Mouse (Mus musculus) forebrain, embryonic 13.5 days (tissue): ENCODE measurements at regions not wholly inside any gene's neighbourhood (a gene's known extent, or its start where the extent isn't known, plus 50 kb on each side); places are given as distances from the start of the nearest gene placed in this dataset.
"Not testable (repeated sequence)": the region's sequence is repeated elsewhere in the genome, so short reads cannot be mapped to it uniquely, and the experiment has no call there.

Experiments
- ATAC-seq: fragments of 200-750 bp; cut with Nextera tagmentation; 2 replicates; pipeline ENCODE4 v1.8.0; 2017
- H3K27ac ChIP-seq: fragments of 300-500 bp; sonication (generic); 2 replicates; pipeline ENCODE4 v1.5.1; 2015; ENCODE audit warnings: inconsistent platforms, mild to moderate bottlenecking, moderate library complexity
- H3K27me3 ChIP-seq: fragments of 300-500 bp; sonication (generic); 2 replicates; pipeline ENCODE4 v1.6.1; 2015; ENCODE audit warnings: mild to moderate bottlenecking, inconsistent platforms
- H3K36me3 ChIP-seq: fragments of 300-500 bp; sonication (generic); 2 replicates; pipeline ENCODE4 v1.6.1; 2015; ENCODE audit warnings: mild to moderate bottlenecking, inconsistent platforms; ENCODE audit not compliant: poor library complexity, severe bottlenecking
- H3K4me1 ChIP-seq: fragments of 300-500 bp; sonication (generic); 2 replicates; pipeline ENCODE4 v1.6.1; 2015; ENCODE audit warnings: inconsistent platforms
- H3K4me2 ChIP-seq: fragments of 300-500 bp; sonication (generic); 2 replicates; pipeline ENCODE4 v1.6.1; 2015; ENCODE audit warnings: inconsistent platforms, mild to moderate bottlenecking, moderate library complexity
- H3K4me3 ChIP-seq: fragments of 300-500 bp; sonication (generic); 2 replicates; pipeline ENCODE4 v1.5.1; 2015; ENCODE audit warnings: mild to moderate bottlenecking, inconsistent platforms
- H3K9ac ChIP-seq: fragments of 300-500 bp; sonication (generic); 2 replicates; pipeline ENCODE4 v1.6.1; 2015; ENCODE audit warnings: mild to moderate bottlenecking, inconsistent platforms
- H3K9me3 ChIP-seq: fragments of 300-500 bp; sonication (generic); replicated peaks from 2 replicates; pipeline ENCODE4 v1.6.1; 2016; ENCODE audit warnings: inconsistent platforms
- WGBS: fragments of 180-500 bp; shearing (Covaris S2); methylation state at CpG from one replicate; pipeline ENCODE4 v1.1.7; 2015; 5-methylcytosine and 5-hydroxymethylcytosine counted together

DNA sequence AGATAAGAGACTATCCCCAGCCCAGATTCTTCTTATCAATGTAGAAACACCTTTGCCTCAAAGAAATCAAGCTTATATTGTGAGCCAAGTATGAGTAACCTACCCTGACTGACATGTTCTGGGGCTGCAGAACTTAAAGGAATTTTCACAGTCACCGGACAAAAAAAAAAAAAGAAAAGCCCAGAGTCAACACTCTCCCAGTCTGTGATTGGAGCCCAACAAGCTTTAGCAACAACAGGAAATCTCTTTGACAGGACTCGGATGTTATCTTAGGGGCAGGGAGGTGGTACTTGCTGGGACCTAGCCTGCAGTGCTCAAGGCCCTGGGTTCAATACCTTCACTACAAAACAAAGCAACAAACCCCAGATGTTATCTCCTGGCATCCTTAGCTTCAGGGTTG lies 114.2 kb downstream of the Nectin1 start:
- peaks cover 6% of the 10 kb centered on the region for H3K4me1 ChIP-seq
- H3K4me2 ChIP-seq, result no peak overlapping the region
- H3K9me3 ChIP-seq, result no peaks in the 10 kb centered on the region
- WGBS, result 63% methylated on average over 2 of the region's 2 CpGs
- no peak overlapping the region for H3K9ac ChIP-seq
- no peak for ATAC-seq
- H3K27me3 ChIP-seq, result peaks cover 10% of the 10 kb centered on the region; the same call in 1 of the 2 replicates
- no peak overlapping the region for H3K4me3 ChIP-seq
- H3K27ac ChIP-seq, result no peak overlapping the region
- no peaks in the 10 kb centered on the region for H3K36me3 ChIP-seq

GRCm38 (mm10) chr9:43858761-43859160 lies 115.0 kb downstream of the Nectin1 start:
- Histone ChIP-seq H3K9me3 (no peaks in the 10 kb centered on the region), H3K4me3 (no peak overlapping the region), H3K27ac (no peak overlapping the region), H3K4me1 (peaks cover 14% of the 10 kb centered on the region), H3K36me3 (no peaks in the 10 kb centered on the region), H3K4me2 (no peak overlapping the region), H3K9ac (no peak overlapping the region), H3K27me3 (peaks cover 10% of the 10 kb centered on the region; the same call in 1 of the 2 replicates)
- 28% methylated on average over 6 of the region's 6 CpGs for WGBS
- no peak for ATAC-seq

DNA sequence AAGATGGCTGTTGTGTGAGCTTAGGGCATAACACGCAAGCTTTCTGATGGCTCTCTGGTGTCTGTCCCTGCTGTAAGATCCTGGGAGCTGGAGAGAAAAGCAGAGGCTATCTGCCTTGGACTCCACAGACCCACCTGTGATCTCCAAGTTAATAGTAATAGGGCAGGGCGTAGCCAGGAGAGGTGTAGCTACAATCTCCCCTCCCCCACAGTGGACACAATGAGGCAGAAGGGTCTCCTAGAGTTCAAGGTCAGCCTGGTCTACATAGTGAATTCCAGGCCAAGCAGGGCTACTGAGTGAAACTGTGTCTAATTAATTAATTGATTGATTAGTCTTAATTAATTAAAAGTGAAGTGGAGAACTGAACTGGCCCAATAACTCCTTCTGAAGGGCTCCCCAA lies 116.5 kb downstream of the Nectin1 start:
- no peak overlapping the region for H3K27ac ChIP-seq
- peaks cover 29% of the 10 kb centered on the region for H3K4me1 ChIP-seq
- H3K36me3 ChIP-seq, result no peaks in the 10 kb centered on the region
- no peak overlapping the region for H3K4me3 ChIP-seq
- 94% methylated on average over 2 of the region's 2 CpGs for WGBS
- H3K9me3 ChIP-seq, result no peaks in the 10 kb centered on the region
- no peak overlapping the region for H3K9ac ChIP-seq
- H3K27me3 ChIP-seq, result peaks cover 13% of the 10 kb centered on the region; the same call in 1 of the 2 replicates
- no peak for ATAC-seq
- H3K4me2 ChIP-seq, result no peak overlapping the region

DNA sequence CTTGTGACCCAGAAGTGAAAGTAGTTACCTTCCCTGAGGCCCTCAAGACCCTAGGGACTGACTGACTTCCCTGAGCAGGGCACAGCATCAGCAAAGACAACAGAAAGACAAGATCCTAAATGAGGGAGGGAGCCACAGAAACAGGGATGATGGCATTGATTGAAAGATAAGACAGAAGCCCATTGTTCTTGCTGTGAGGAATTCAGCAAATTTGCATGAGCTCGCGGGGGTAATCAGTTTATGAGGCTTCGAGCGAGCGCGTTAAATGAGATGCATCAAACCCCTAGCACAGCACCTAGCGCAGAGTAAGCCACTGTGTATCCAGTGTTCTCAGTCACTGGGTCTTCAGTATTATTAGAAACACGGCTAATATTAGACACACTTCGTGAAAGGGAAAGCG lies 117.6 kb downstream of the Nectin1 start:
- Histone ChIP-seq H3K4me1 (peaks cover 30% of the 10 kb centered on the region), H3K27ac (no peak overlapping the region), H3K4me2 (no peak overlapping the region), H3K4me3 (no peak overlapping the region), H3K36me3 (no peaks in the 10 kb centered on the region), H3K27me3 (peaks cover 14% of the 10 kb centered on the region; the same call in 1 of the 2 replicates), H3K9me3 (no peaks in the 10 kb centered on the region), H3K9ac (no peak overlapping the region)
- WGBS, result 31% methylated on average over 10 of the region's 10 CpGs
- no peak for ATAC-seq

DNA sequence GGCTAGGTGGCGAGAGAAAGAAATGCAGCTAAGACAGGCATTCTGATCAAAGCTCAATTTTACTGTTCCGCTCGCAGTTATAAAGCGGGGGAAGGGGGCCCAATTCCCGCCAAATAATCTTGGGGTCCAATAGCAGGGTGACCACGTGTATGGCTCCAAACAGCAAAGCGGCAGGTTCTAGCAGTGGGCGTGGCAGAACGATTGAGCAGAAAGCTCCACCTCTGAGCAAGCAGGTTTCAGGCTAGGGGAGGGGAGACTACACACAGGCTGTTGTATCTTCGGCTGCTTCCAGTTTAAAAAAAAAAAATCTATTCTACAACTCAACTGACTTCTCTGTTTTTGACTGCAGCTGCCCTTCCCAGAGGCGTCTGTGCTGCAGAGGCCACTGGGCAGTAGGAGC lies 118.2 kb downstream of the Nectin1 start:
- not testable (repeated sequence) for H3K9ac ChIP-seq, H3K9me3 ChIP-seq, H3K27ac ChIP-seq, ATAC-seq, H3K4me2 ChIP-seq, H3K36me3 ChIP-seq, H3K4me3 ChIP-seq
- Histone ChIP-seq H3K27me3 (peaks cover 14% of the 10 kb centered on the region; the same call in 1 of the 2 replicates), H3K4me1 (peaks cover 30% of the 10 kb centered on the region)
- 23% methylated on average over 11 of the region's 11 CpGs for WGBS

DNA sequence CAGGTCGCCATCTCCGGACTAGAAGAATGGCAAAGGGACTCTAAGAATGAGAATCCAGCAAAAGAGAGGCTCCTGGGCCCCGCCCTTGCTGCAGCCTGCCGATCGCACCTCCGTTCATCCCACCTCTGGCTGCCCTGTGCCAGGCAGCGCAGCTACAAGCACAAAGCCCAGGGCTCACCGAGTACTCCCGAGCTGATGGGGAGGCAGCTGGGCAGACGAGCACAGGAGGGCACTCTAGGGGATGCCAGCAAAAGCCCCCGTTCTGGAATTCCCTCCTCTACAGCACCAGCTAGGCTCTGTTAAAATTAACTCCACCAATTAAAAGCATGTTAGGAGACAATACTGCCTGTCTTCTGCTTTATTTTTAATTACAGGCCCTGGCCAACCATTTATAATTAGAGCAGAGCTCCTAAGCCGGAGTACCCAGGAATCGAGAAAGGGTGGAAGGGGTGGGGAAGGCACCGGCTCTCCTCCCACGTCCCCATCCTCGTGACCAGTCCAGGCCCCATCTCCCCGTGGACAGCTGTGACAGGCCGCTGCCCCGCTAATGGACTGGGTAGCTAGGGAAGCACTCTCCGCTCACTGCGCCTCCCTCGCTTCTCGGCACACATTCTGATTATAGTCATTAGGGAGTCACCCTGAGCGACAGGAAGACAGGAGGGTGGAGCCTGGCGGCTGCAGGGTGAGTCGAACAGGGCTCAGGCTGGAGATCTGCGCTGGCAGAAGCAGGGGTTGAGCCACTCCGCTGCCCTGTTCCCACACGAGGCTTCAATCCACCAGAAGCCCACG lies 120.0 kb downstream of the Nectin1 start:
- H3K9me3 ChIP-seq, result no peaks in the 10 kb centered on the region
- peak overlapping the region; percentile 56 for H3K9ac ChIP-seq
- peak overlapping the region; percentile 85 for H3K27ac ChIP-seq
- no peaks in the 10 kb centered on the region for H3K36me3 ChIP-seq
- peak; percentile 89 for ATAC-seq
- H3K27me3 ChIP-seq, result peaks cover 14% of the 10 kb centered on the region; the same call in 1 of the 2 replicates
- H3K4me2 ChIP-seq, result peak overlapping the region; percentile 60
- peak overlapping the region; percentile 27 for H3K4me3 ChIP-seq
- H3K4me1 ChIP-seq, result peaks cover 30% of the 10 kb centered on the region
- under 1% methylated on average over 30 of the region's 30 CpGs for WGBS

- WGBS, result 55% methylated on average over 12 of the region's 12 CpGs
- Histone ChIP-seq H3K9ac (no peak overlapping the region), H3K4me3 (no peak overlapping the region), H3K27me3 (peaks cover 14% of the 10 kb centered on the region; the same call in 1 of the 2 replicates), H3K4me1 (peaks cover 30% of the 10 kb centered on the region), H3K27ac (no peak overlapping the region), H3K9me3 (no peaks in the 10 kb centered on the region), H3K36me3 (no peaks in the 10 kb centered on the region), H3K4me2 (no peak overlapping the region)
- no peak for ATAC-seq
Measured at GRCm38 (mm10) chr9:43866802-43867201, 123.0 kb downstream of the Nectin1 start.

DNA sequence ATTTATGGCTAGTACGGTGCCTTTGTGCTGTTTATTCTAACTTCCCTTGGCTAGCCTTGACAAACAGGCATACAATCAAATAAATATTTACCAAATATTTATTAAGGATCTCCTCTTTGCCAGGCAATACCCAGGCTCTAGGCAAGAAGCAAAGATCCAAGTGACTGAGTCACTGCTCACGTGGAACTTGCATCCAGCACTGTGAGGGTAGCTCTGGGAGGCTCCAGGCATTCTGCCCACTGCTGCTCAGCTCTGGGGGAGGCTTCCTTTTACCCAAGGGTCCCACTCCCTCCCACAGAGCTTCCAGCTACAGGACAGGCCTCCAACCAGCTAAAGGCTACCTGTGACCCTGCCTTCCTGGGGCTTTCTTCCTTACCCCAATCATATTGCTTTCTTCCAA lies 130.1 kb downstream of the Nectin1 start:
- H3K4me3 ChIP-seq, result no peak overlapping the region
- no peak overlapping the region for H3K4me2 ChIP-seq
- no peak overlapping the region for H3K27ac ChIP-seq
- H3K27me3 ChIP-seq, result peaks cover 12% of the 10 kb centered on the region
- peaks cover 3% of the 10 kb centered on the region; the same call in 1 of the 2 replicates for H3K4me1 ChIP-seq
- no peak for ATAC-seq
- no peak overlapping the region for H3K9ac ChIP-seq
- H3K9me3 ChIP-seq, result no peaks in the 10 kb centered on the region
- H3K36me3 ChIP-seq, result no peaks in the 10 kb centered on the region
- WGBS, result 84% methylated on average over 2 of the region's 2 CpGs

- H3K27me3 ChIP-seq, result peaks cover 17% of the 10 kb centered on the region
- no peak overlapping the region for H3K9ac ChIP-seq
- 74% methylated on average over 5 of the region's 5 CpGs for WGBS
- H3K27ac ChIP-seq, result no peak overlapping the region
- H3K9me3 ChIP-seq, result no peaks in the 10 kb centered on the region
- H3K4me2 ChIP-seq, result no peak overlapping the region
- H3K36me3 ChIP-seq, result no peaks in the 10 kb centered on the region
- no peak for ATAC-seq
- no peak overlapping the region for H3K4me3 ChIP-seq
- peaks cover 7% of the 10 kb centered on the region for H3K4me1 ChIP-seq
Measured at GRCm38 (mm10) chr9:43874332-43874731, 130.5 kb downstream of the Nectin1 start.

DNA sequence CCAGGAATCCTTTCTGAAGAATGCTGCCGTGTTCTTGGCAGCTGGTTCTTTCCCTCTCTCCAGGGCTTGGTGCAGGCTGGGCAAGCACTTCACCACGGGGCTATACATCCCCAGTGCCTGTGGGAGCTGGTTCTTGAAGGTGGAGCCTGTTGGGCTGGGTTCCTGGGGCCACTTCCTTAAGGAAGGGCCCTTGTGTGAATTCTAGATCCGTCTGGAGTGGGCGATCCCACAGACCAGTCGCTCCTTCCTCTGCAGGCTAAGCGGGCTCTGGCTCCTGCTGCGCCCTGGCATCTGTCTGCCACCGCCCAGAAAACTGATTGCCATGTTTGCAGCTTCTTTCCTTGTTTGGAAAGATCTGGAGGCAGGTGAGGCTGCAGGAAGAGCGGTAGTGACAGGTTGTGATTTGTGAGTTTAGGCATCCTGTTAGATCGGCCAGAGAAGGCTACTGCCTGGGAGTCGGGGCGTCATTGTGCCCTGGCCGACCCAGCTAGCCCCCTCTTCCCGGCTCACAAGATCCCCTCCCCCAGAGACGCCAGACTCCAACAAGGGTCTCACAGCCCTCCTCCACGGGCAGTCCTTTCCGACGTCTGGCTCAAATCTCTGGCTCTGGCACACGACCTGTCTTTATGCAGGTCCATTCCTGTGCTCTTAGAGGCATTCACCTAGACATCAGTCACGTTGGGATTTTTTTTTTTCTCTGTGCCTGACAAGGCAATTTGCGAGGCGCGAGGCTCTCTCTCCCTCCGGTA lies 135.6 kb downstream of the Nectin1 start:
- Histone ChIP-seq H3K9me3 (no peaks in the 10 kb centered on the region), H3K9ac (peak overlapping the region; percentile 57), H3K27me3 (peaks cover 29% of the 10 kb centered on the region), H3K36me3 (no peaks in the 10 kb centered on the region), H3K27ac (peak overlapping the region; percentile 44; the same call in 1 of the 2 replicates), H3K4me2 (peak overlapping the region; percentile 75), H3K4me3 (peak overlapping the region; percentile 39), H3K4me1 (peaks cover 20% of the 10 kb centered on the region)
- ATAC-seq, result no peak; the same call in 1 of the 2 replicates
- WGBS, result 2% methylated on average over 24 of the region's 24 CpGs

- WGBS, result under 1% methylated on average over 26 of the region's 26 CpGs
Measured at GRCm38 (mm10) chr9:43879969-43880396, 136.2 kb downstream of the Nectin1 start.

DNA sequence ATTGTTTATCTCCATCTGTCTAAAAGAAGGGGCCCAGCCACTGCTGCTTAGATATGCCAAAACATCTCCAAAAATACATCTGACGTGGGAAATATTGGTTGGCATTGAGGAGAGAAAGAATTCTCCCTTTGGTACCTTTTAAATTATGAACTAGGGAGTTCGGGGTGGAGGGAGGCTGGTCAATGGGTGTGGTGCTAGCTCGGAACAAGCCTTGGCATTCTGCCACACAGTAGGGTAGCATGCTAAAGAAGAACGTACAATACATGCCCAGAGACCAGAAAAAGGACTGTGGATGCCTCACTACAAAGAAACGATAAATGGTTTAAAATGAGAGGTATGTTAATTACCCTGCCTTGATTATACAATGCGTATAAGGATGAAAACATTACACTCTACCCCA lies 149.3 kb downstream of the Nectin1 start:
- no peak overlapping the region for H3K9ac ChIP-seq
- WGBS, result 21% methylated on average over 6 of the region's 6 CpGs
- ATAC-seq, result no peak

More at GRCm38 (mm10) chr9:43879969-43880396, 136.2 kb downstream of the Nectin1 start:
- no peaks in the 10 kb centered on the region for H3K9me3 ChIP-seq
- H3K27me3 ChIP-seq, result peaks cover 29% of the 10 kb centered on the region
- H3K4me1 ChIP-seq, result peaks cover 20% of the 10 kb centered on the region
- peak; percentile 82 for ATAC-seq
- H3K36me3 ChIP-seq, result no peaks in the 10 kb centered on the region
- H3K27ac ChIP-seq, result peak overlapping the region; percentile 44; the same call in 1 of the 2 replicates
- H3K4me3 ChIP-seq, result peak overlapping the region; percentile 39
- peak overlapping the region; percentile 75 for H3K4me2 ChIP-seq
- peak overlapping the region; percentile 57 for H3K9ac ChIP-seq

More for the DNA sequence above, 149.3 kb downstream of the Nectin1 start:
- no peak overlapping the region for H3K27ac ChIP-seq
- no peaks in the 10 kb centered on the region for H3K9me3 ChIP-seq
- H3K4me1 ChIP-seq, result peaks cover 10% of the 10 kb centered on the region
- no peak overlapping the region for H3K4me3 ChIP-seq
- no peak overlapping the region for H3K4me2 ChIP-seq
- no peaks in the 10 kb centered on the region for H3K36me3 ChIP-seq
- 0 out of 2 replicates have a peak, but pooled peaks cover 3% of the 10 kb centered on the region for H3K27me3 ChIP-seq
